Mouse (Mus musculus) myocyte (in vitro differentiated cells): ENCODE measurements around the gene Tmed6. TPM values are rescaled to one million over a fixed set of nuclear protein-coding genes. Genes with fewer than 3 reads are reported as not detected.

Source experiments
- H3K27me3 ChIP-seq: one replicate; pipeline ENCODE4 v1.6.1; 2011; ENCODE audit not compliant: control insufficient read depth, insufficient read depth, insufficient read length
- H3K36me3 ChIP-seq: one replicate; pipeline ENCODE4 v1.6.1; 2011; ENCODE audit not compliant: control insufficient read depth, insufficient read depth
- H3K4me2 ChIP-seq: one replicate; pipeline ENCODE4 v1.6.1; 2011; ENCODE audit warnings: low read depth, control low read depth
- H3K4me3 ChIP-seq: one replicate; pipeline ENCODE4 v1.5.1; 2011; ENCODE audit warnings: mild to moderate bottlenecking, control low read depth, moderate library complexity
- H3K79me2 ChIP-seq: one replicate; pipeline ENCODE4 v1.6.1; 2011; ENCODE audit not compliant: control insufficient read depth, insufficient read depth
- H3ac ChIP-seq: one replicate; pipeline ENCODE4 v1.6.1; 2011; ENCODE audit not compliant: control insufficient read depth, insufficient read length
- CEBPB ChIP-seq: IDR thresholded peaks from 2 replicates; pipeline ENCODE4 v1.6.1; 2011; ENCODE audit warnings: mild to moderate bottlenecking, moderate library complexity; ENCODE audit not compliant: poor library complexity, insufficient read depth, severe bottlenecking
- E2F4 ChIP-seq: IDR thresholded peaks from one replicate; pipeline ENCODE4 v1.6.1; 2011; ENCODE audit warnings: mild to moderate bottlenecking, control low read depth, moderate library complexity; ENCODE audit not compliant: insufficient read depth
- MAX ChIP-seq: IDR thresholded peaks from one replicate; pipeline ENCODE4 v1.6.1; 2011; ENCODE audit warnings: low read depth, mild to moderate bottlenecking, control low read depth
- MYOD1 ChIP-seq, 3 experiments: IDR thresholded peaks; one replicate each; pipeline ENCODE4 v1.6.1; 2011; ENCODE audit warnings: control low read depth in 2 of 3, low read depth in 2 of 3, mild to moderate bottlenecking in 2 of 3, moderate library complexity in 1 of 3; ENCODE audit not compliant: insufficient read length in 2 of 3, control insufficient read depth in 1 of 3
- MYOG ChIP-seq, 3 experiments: IDR thresholded peaks; one replicate each; pipeline ENCODE4 v1.6.1; 2011; ENCODE audit warnings: control low read depth in 2 of 3, low read depth in 2 of 3, mild to moderate bottlenecking in 2 of 3; ENCODE audit not compliant: insufficient read length in 2 of 3, control insufficient read depth in 1 of 3, insufficient read depth in 1 of 3
- POLR2A ChIP-seq: IDR thresholded peaks from one replicate; pipeline ENCODE4 v1.6.1; 2011; ENCODE audit warnings: low read depth, mild to moderate bottlenecking, control low read depth, moderate library complexity; ENCODE audit not compliant: insufficient read length
- POLR2AphosphoS2 ChIP-seq: IDR thresholded peaks from one replicate; pipeline ENCODE4 v1.6.1; 2011; ENCODE audit warnings: low read depth, control low read depth; ENCODE audit not compliant: insufficient read length
- REST ChIP-seq: IDR thresholded peaks from one replicate; pipeline ENCODE4 v1.6.1; 2011; ENCODE audit warnings: mild to moderate bottlenecking, control low read depth, moderate library complexity; ENCODE audit not compliant: insufficient read depth, insufficient read length
- SRF ChIP-seq: IDR thresholded peaks from one replicate; pipeline ENCODE4 v1.6.1; 2011; ENCODE audit warnings: low read depth; ENCODE audit not compliant: control insufficient read depth, insufficient read length
- TCF12 ChIP-seq: IDR thresholded peaks from one replicate; pipeline ENCODE4 v1.6.1; 2011; ENCODE audit warnings: mild to moderate bottlenecking, control low read depth; ENCODE audit not compliant: poor library complexity, insufficient read depth, severe bottlenecking
- TCF3 ChIP-seq: IDR thresholded peaks from one replicate; pipeline ENCODE4 v1.6.1; 2011; ENCODE audit warnings: low read depth, control low read depth; ENCODE audit not compliant: insufficient read length
- USF1 ChIP-seq: IDR thresholded peaks from one replicate; pipeline ENCODE4 v1.6.1; 2011; ENCODE audit warnings: low read depth, mild to moderate bottlenecking, control low read depth, moderate library complexity
- polyA plus RNA-seq: library from polyadenylated mRNA; unstranded; fragments of >200 nt; fragmentation: generic; extraction: Trizol; gene quantifications from one replicate; pipeline ENCODE4 v1.2.1, GENCODE M21; 2012; ENCODE audit warnings: missing spikeins

Gene Tmed6
- polyA plus RNA-seq, 1 experiment, result not detected

DNA sequence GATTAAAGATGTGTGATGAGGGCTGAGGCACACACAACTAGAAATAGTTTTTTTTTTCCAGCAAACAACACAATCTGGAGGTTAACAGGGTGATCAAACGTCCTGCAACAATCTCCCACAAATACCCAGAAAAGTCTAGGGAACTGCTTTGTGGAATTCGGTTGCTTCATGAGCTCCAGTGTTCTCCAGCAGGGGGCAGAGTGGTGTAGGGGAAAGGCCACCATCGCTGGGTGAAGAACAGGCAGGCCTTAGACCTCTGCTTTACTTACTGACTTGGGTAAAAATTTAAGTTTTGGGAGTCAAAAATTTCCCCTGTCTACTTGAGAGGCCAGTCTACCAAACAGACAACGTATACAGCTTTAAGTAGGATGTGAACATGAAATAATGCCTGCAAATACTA, 39.1 kb upstream of the Tmed6 start:
- no peaks in the 10 kb centered on the region for H3K79me2 ChIP-seq
- no peak overlapping the region for H3ac ChIP-seq
- H3K4me3 ChIP-seq, result no peak overlapping the region
- H3K27me3 ChIP-seq, result no peaks in the 10 kb centered on the region
- no peak overlapping the region for H3K4me2 ChIP-seq
- TF ChIP-seq REST (no peak), MAX (no peak), USF1 (no peak)
- no peaks in the 10 kb centered on the region for H3K36me3 ChIP-seq

- TF ChIP-seq E2F4 (no peak), POLR2AphosphoS2 (no peak), CEBPB (peak; percentile 33; the same call in 1 of the 2 replicates), USF1 (no peak)
- Histone ChIP-seq H3K36me3 (no peaks in the 10 kb centered on the region), H3K4me2 (no peak overlapping the region), H3K27me3 (no peaks in the 10 kb centered on the region), H3K79me2 (peaks cover 12% of the 10 kb centered on the region), H3K4me3 (no peak overlapping the region), H3ac (no peak overlapping the region)
These were observed 35.2 kb upstream of the Tmed6 start for GRCm38 (mm10) chr8:107100635-107101034.

DNA sequence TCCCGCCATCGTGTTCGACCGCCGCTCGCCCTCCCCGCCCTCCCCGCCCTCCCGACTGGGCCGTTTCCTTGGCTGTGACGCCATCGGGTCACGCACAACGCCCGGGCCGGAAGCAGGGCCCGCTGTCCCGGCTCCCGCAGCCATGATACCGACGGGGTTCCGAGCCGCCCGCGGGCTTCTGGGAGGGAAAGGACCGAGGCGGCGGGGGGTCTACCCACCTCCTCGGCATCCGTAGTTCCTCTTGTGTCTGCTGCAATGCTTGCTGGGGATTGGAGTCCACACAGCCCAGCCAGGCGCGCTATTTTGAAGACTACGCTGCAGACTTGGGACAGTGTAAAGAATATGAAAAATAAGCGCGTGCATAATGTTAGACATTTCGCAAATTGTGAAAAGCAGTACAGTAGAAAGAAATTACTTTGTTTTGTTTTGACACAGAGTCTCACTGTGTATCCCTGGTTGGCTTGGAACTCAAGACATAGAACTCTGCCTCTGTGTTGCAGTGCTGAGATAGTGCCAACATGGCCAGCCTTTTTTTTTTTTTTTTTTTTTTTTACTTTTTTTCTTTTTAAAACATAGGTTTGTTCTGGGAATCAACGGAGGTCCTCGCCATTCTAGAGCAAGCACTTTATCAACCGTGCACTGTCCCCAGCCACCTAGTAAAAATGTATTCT, 31.1 kb upstream of the Tmed6 start, which contains the start of gene Terf2:
Gene Terf2 (minus strand): TSS at position 182 of the 671 bp plus-strand sequence.
- Histone ChIP-seq H3K4me2 (peak within 1 kb of the TSS; percentile 82), H3K27me3 (no peaks in the 10 kb centered on the region), H3K36me3 (peaks cover 5% of the 10 kb centered on the region), H3K79me2 (peaks cover 45% of the 10 kb centered on the region), H3ac (peak within 1 kb of the TSS; percentile 56), H3K4me3 (peak within 1 kb of the TSS; percentile 52)
- TF ChIP-seq POLR2AphosphoS2, result no peak
- peak; percentile 5 for TF ChIP-seq POLR2A
- no peak for TF ChIP-seq USF1
- TF ChIP-seq E2F4, result peak; percentile 80
- TF ChIP-seq TCF3, result no peak

DNA sequence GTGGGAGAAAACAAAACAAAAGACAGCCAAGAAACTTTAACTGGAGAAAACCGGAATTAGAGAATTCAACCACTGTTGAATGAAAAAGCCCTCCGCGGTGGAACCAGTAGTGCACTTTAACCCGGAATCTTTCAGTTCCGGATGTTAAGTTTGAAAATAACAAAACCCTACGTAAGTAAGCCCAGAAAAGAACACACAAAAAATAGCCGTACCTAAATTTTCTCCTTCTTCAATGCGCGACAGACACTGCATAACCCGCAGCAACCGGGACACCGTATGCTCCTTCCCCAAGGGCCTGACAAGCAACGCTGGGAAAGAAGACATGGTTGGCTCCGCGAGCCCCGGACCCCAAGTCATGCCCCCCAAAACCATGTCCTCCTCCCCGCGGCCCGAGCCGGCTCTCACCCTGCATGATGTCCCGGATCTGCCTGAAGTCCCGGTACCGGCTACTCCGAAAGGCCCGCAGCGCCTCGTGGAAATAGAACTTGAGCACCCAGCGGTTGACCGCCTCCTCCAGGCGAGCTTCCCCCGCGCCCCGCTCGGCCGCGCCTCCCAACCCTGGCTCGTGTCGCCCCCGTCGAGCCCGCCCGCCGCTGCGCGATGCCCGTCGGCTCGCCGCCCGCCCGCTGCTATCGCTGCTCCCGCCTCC, 30.4 kb upstream of the Tmed6 start:
- Histone ChIP-seq H3K4me2 (peak overlapping the region; percentile 72), H3K36me3 (peaks cover 6% of the 10 kb centered on the region), H3K4me3 (peak overlapping the region; percentile 52), H3K79me2 (peaks cover 46% of the 10 kb centered on the region), H3K27me3 (no peaks in the 10 kb centered on the region), H3ac (peak overlapping the region; percentile 56)
- TF ChIP-seq MYOD1 (IDR thresholded peaks at IDR 0.05; ENCODE audit: control insufficient read depth in 1 of 3, insufficient read length in 2 of 3, low read depth in 2 of 3) (peak in 1 of 3 experiments; percentile 12), POLR2AphosphoS2 (no peak), POLR2A (peak; percentile 75)

DNA sequence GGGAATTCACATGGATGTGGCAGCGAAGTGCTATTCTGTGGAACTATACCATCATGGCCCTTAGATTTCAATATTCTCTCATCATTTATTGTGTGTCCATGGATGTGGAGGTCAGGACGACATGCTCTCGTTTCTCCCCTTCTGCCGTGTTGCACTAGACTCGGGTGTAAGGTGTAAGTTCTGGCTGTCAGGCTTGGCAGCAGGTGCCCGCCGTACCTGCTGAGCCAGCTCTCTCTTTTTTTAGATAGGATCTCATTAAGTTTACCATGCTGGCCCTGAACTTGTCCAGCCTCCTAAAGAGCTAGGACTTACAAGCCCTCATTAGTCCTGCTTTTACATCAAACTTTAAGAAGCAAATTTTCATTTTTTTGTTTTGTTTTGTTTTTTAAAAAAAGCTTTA, 25.1 kb upstream of the Tmed6 start:
- no peak overlapping the region for H3K4me2 ChIP-seq
- H3K36me3 ChIP-seq, result peaks cover 20% of the 10 kb centered on the region
- H3K79me2 ChIP-seq, result peaks cover 49% of the 10 kb centered on the region
- TF ChIP-seq REST (no peak), E2F4 (no peak)
- no peak overlapping the region for H3ac ChIP-seq
- no peaks in the 10 kb centered on the region for H3K27me3 ChIP-seq
- H3K4me3 ChIP-seq, result no peak overlapping the region

DNA sequence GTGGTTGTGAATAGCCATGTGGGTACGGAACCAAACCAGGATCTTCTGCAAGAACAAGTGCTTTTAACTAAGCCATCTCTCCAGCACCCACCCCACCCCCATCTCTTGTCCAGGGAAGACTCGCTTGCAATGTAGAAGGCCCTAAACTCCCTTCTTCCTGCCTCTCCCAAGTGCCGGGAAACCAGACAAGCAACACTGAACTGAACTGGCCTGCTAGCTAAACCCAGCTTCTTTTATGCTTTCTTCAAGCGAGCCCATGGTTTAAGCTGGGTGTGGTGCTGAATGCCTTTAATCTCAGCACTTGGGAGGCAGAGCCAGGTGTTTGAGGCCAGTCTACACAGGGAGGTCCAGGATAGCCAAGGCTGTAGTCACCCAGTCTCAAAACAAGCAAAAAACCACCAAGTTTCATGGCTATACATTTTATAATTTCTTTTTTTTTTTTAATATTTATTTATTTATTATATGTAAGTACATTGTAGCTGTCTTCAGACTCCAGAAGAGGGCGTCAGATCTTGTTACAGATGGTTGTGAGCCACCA, 23.2 kb upstream of the Tmed6 start:
- peaks cover 37% of the 10 kb centered on the region for H3K79me2 ChIP-seq

More for the DNA sequence above, 23.2 kb upstream of the Tmed6 start:
- TF ChIP-seq USF1, result no peak
- TF ChIP-seq TCF3, result no peak
- no peak for TF ChIP-seq TCF12
- TF ChIP-seq E2F4, result no peak
- TF ChIP-seq POLR2A, result no peak
- TF ChIP-seq POLR2AphosphoS2, result no peak
- no peak for TF ChIP-seq MYOG (IDR thresholded peaks at IDR 0.05; ENCODE audit: control insufficient read depth in 1 of 3, insufficient read depth in 1 of 3, insufficient read length in 2 of 3, low read depth in 2 of 3)
- TF ChIP-seq MAX, result no peak
- no peak for TF ChIP-seq MYOD1 (IDR thresholded peaks at IDR 0.05; ENCODE audit: control insufficient read depth in 1 of 3, insufficient read length in 2 of 3, low read depth in 2 of 3)
- no peak for TF ChIP-seq REST
- TF ChIP-seq CEBPB, result no peak
- TF ChIP-seq SRF, result no peak
- H3K36me3 ChIP-seq, result peaks cover 24% of the 10 kb centered on the region
- no peak overlapping the region for H3K4me2 ChIP-seq
- no peak overlapping the region for H3ac ChIP-seq
- no peak overlapping the region for H3K4me3 ChIP-seq
- no peaks in the 10 kb centered on the region for H3K27me3 ChIP-seq
